Mouse (Mus musculus): ENCODE measurements around the gene Rptor.
"Not testable (repeated sequence)": the region's sequence is repeated elsewhere in the genome, so short reads cannot be mapped to it uniquely, and the experiment has no call there.

Gene Rptor

DNA sequence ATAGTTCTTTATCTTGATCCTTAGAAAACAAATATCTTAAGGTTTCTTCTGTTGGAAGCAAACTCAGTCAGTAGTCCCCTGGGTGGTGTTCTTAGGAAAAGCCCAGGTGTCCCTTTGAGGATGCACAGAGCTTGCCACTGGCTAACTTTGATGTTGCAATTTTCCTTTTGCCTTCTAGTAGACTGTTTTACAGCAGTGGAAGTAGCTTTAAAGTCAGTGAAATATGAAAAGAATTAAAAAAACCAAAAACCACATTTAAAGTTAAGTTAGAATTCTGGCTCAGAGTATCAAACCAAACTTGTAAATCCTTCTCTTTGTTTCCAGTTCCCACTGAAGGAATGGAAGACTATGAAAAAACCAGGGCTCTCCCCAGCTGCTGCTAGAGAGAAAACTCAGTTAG is 47.8 kb downstream of the Rptor start:
- no peak for DNase-seq (ENCODE audit: low spot score in 2 of 2)

DNA sequence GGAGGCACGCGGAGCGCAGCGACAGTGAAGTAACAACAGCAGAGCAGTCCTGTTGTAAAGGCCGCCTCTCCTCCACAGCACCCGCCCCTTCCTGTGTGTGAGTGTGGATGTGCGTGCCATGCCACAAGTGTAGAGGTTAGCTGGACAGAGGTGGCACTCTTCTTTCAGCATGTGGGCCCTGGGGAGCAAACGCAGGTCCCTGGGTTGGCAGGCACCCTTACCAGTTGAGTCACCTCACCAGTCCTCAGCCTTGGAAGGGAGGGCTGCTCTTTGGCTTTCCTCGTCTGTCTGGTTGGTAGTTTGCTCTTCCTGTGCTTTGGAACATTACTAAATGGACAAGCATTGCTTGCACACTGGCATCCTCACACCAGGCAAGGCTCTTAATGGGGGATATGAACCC is 50.6 kb downstream of the Rptor start:
- no peak for DNase-seq (ENCODE audit: low spot score in 2 of 2)

DNA sequence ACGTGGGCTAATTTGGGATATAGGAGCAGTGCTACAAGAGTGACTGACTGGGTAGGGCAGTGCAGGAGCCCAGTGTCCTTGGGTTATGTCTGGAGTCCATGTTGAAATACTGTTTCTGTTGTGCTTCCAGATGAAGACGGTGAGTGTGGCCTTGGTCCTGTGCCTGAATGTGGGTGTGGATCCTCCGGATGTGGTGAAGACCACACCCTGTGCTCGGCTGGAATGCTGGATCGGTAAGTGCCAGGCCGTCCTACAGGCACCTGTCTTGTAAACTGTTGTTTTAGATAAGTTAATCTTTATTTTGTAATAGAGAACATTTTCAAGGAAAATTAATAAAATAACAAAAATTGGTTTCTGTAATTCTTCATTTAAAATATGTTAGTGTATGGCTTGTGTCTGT is 54.8 kb downstream of the Rptor start:
- DNase-seq (ENCODE audit: low spot score in 2 of 2): no peak

DNA sequence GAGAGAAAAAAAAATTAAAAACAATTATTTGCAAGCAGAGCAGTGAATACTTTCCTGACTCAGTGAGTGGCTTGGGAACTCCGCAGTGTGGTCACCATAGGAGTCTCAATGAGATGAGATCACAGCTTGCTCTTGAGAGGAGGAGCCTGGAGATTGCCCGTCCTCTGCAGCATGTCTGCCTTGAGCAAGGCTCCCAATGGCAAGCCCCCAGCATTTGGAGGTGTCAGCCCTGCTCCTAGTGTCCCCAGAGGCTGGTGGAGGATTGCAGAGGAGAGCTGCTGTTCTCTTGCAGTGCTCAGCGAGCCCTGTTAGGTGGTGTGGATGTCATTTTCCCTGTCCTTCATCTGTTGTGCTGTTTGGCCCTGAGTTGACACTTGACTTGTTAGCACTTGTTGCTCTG is 56.6 kb downstream of the Rptor start:
- no peak for DNase-seq (ENCODE audit: low spot score in 2 of 2)

DNA sequence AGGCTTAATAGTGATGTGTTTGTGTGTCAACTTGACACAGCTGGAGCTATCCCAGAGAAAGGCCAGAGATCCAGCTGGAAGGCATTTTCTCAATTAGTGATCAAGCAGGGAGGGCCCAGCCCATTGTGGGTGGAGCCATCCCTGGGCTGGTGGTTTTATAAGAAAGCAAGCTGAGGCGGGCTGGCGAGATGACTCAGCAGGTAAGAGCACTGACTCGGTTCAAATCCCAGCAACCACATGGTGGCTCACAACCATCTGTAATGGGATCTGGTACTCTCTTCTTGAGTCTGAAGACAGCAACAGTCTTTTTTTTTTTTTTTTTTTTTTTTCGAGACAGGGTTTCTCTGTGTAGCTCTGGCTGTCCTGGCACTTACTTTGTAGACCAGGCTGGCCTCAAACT is 58.8 kb downstream of the Rptor start:
- DNase-seq (ENCODE audit: low spot score in 2 of 2): not testable (repeated sequence)

DNA sequence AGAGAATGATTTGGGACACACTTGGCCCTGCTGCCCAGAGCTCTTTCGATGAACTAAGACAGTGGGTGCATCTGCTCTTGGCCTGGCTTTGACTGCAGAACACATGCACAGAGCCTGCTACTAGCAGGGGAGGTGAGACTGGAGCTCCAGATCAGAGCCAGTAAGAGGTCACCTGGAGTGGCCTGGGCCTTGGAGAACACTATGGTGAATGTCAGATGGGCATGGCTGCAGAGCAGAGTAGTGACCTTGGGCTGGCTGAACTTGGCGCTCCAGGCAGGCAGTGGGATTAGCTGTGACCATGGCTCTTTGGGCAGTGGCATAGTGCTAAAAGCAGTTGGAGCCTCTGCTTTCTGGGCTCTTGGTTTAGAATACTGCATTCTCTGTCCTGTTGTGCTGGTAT is 61.2 kb downstream of the Rptor start:
- DNase-seq (ENCODE audit: low spot score in 2 of 2): no peak

DNA sequence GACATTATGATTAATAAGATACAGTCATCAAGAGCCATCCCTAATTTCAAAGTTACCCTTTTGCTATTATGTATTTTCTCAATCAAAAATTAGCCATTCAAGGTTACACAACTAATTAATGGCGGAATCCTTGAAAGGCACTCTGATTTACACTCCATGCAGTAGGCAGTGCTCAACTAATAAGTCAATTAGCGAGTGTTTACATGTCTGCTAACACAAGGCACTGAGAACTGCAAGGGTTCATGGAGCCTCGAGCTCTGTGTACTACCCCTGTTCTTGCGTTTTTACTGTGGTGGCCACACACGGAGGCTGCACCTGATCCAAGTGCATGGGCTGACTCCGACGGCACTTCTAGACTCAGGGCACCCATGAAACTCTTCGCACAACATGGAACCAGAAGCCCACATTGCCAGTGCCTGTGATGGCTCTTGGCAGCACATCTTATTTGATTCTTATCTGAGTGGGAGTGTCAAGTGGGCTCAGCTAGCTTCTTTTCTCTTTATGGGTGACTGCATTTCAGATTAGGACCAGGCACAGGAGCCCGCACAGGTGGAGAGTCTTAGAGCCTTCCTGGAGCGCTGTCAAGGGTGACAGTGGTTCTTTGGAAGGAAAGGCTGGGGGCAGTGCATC is 62.1 kb downstream of the Rptor start:
- DNase-seq (ENCODE audit: low spot score in 2 of 2): no peak

DNA sequence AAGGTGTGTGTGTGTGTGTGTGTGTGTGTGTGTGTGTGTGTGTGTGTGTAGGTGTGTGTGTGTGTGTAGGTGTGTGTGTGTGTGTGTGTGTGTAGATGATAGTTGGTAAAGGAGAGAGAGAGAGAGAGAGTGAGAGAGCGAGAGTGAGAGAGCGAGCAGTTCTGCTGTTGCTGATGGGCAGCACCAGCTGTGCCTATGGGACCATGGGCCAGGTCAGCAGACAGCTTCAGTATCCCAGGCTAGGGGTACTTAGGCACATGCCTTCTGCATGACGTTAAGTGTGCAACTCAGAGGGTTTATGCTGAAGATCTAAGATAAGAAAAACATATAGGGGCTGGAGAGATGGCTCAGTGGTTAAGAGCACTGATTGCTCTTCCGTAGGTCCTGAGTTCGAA is 62.6 kb downstream of the Rptor start:
- DNase-seq (ENCODE audit: low spot score in 2 of 2): no peak

DNA sequence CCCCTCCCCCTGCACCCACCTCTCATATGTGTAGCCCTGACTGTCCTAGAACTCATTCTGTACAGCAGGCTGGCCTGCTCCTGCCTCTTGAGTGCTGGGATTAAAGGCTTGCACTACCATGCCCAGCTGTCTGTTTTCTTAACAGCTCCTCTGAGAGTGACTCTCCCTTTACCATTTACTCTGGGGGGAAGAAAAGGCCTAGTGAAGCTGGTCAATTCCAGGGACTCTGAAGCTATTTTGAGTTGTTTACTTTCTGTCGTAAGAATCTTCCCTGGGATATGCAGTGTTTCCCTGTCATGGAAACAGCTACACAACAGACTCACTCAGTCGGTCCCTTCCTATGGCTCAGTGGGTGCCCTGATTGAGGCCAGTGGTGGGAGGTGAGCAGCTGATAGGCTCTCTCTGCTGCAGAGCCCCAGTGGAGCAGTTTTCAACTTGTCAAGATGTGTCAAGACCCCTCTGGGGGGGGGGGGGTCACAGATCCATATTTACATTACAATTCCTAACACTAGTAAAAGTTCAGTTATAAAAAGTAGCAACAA is 63.9 kb downstream of the Rptor start:
- DNase-seq (ENCODE audit: low spot score in 2 of 2): no peak

DNA sequence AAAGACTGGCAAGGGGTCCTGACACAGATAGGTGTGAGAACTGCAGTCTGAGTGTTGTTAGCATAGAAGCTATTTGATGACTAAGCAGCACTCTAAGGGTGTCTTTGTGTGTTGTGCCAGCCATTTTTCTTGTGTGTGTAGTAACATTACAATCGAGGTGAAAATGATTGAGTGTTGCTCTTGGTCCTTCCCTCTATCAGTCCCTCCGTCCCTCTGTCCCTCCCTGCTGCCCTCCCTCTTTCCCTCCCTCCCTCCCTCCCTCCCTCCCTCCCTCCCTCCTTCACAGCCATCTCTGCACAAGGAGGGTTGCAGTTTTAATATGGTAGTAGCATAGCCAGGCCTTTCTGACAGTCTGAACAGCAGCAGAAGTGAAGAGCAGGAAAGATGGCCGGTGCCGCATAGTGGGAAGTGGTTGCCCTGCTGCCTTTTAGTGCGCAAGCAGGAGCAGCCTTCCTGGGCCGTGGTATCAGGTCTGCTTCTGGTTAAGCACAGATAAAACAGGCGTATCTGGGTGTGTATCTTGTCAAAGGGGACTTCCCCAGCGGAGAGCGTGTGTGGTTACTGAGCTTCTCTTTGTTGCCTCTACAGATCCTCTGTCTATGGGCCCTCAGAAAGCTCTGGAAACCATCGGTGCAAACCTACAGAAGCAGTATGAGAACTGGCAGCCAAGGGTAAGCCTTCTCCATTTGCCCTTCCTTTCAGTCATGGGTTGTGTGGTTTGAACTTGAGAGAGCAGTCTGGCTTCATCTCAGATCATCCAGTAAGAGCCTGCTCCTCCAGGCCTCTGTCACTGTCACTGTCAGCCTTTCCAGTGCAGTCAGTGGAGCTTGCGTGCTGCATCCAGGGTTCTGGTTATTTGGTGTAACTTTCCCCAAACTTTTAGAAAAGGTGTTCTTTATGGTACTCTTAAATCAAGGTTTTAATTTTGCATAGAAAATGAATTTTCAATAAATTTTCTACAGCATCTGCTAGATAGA is 68.3 kb downstream of the Rptor start:
- no peak for DNase-seq (ENCODE audit: low spot score in 2 of 2)

DNA sequence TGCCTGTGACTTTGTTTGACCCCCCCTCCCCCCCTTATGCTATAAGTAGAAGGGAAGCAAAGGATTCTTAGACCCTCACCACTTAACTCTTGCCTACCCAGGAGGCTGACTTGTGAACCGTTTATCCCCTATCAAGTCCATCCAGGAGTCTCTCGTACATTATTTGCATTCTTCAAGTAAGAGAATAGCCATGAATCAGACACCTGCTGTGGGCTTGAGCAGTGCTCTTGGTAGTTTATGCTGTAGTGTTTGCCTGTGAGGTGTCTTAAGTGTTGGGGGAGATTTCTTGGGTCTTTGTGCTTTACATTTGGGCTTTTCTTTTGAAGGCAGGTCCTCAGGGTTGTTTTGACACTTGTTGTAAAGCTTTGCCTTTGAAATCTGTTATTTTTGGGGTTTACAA is 69.3 kb downstream of the Rptor start:
- DNase-seq (ENCODE audit: low spot score in 2 of 2): no peak

DNA sequence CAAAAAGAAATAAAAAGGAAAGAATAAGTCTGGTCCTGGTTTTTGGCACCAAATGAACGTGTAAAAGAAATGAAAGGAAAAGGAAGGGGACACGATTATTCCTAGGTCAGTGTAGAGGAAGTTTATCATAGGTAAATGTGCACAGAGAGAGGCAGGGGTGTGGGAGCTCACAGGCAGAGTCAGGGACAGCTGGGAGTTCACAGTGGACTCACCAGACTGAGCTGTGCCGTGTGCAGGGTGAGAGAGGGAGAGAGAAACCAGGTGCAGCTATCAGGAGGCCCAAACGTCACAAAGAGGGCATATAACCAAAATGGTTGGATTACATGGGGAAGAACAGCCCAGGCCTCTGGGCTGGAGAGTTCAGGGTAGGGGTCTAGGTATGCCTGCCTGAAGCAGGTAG is 70.1 kb downstream of the Rptor start:
- no peak for DNase-seq (ENCODE audit: low spot score in 2 of 2)

DNA sequence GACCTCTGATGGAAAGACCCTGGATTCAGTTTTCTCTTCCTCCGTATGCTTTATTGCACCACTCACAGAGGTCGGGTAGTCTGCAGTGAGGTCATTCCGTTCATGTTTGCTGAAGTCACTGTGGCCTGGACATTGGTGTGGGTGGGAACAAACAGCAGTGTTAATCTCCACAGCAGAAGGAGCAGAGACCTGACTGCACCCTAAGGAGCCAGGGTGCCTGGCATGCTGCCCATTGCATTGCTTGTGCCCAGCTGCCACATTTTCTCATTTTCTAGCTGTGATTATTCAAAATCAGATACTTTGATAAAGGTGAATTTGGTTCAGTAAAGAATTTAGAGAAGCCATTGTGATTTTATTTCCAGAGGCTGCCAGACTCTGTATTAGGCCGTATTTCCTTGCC is 72.1 kb downstream of the Rptor start:
- DNase-seq (ENCODE audit: low spot score in 2 of 2): no peak

DNA sequence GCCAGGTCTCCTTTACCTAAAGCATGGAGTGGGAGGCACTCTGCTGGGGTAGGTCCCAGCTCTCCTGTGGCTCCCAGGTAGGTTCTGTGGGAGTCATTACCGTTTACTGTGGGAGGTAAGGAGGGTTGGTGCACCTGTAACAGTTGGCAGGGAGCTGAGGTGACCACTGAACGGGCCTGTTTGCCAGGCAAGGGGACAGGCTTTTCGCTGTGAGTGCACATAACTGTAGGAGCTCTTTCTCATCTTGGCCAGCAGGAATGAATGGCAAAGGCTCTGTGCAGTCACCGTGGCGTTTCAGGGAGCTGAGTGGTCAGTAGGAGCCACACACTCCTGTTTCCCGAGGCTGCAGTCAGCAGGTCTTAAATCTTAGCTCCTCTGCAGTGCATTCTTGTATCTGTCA is 72.8 kb downstream of the Rptor start:
- DNase-seq (ENCODE audit: low spot score in 2 of 2): no peak

DNA sequence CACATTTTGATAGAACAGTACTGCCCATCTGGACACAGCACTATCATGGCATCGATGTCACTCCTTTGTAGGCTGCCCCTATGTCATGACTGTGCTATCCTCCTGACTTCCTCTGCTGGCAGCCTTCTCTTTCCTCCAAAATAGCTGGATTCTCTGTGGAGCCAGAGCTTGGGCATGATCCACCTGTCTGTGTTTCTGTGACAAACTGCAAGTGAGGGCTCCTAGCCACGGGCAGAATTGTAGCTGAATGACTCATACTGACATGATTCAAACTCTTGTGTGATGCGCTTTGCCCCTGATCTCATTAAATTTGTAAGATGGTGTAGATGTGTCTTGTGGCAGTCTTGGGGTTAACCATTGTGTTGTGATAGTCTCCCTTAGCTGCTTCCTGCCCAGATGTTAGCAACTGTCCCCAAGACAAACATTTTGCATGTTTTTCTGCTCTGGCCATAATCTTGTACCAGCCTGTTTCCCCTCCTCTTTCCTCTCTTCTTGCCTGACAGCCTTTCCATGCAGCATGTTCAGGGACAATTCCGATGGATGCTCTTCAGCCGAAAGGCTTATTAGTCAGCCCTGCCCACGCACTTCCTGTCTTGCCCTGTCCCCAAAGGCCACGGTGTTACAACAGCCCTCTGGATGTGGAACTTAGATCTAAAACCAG is 74.2 kb downstream of the Rptor start:
- DNase-seq (ENCODE audit: low spot score in 2 of 2): no peak

DNA sequence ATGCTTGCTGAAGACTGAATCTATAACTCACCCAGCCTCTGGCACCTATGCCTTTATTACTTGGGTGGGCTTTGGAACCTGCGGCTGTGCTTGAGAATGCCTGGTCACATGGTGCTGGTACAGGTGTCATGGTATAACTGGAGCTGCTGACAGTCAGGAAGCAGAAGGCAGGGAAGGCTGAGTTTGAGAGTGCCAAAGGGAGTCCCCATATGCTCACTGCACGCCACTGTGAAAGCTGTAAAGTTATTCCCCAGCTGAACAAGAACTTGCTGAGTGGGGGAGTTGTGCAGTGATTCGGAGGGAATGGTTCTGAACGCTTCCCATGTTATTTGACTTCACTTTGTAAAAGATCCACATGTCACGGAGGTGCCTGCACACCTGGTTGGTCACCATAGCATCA is 75.7 kb downstream of the Rptor start:
- peak; percentile 67 to 78 for DNase-seq (ENCODE audit: low spot score in 2 of 2)

DNA sequence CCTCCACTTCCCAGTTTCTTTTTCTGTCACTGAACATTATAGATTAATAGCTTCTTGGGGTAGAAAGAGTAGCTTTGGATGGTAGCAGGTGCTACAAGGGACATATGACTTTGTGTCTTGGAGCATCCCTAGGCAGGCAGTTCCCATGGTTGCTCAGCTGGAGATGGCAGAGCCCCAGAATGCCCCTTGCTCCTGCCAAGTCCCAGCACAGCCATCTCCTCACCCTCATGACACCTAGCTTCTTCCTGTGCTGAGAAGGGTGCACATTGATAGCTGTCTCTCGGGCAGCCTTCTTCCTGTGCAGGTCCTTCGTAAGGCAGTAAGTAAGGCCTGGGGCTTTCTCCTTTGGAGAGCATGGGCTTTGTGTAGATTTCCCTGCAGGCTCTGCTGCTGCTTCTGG is 78.0 kb downstream of the Rptor start:
- DNase-seq (ENCODE audit: low spot score in 2 of 2): no peak

DNA sequence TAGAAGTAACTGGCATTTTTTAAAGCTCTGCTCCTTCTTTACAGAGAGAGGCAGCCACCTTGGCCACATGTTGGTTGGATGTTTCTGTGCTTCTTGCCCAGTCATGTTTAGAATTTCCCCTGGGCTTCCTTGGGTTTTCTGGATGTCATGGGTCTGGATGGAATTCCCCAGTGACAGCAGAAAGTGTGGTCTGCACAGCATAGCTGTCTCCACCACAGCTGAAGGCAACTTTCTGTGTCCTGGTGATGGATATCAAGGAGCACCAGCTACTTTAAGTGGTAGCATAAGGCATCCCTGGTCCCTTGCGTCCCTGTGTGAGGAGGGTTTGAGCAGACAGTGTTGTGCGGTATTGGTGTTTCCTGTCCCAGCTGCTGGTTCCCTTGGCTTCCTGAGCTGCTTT is 79.6 kb downstream of the Rptor start:
- DNase-seq (ENCODE audit: low spot score in 2 of 2): no peak

DNA sequence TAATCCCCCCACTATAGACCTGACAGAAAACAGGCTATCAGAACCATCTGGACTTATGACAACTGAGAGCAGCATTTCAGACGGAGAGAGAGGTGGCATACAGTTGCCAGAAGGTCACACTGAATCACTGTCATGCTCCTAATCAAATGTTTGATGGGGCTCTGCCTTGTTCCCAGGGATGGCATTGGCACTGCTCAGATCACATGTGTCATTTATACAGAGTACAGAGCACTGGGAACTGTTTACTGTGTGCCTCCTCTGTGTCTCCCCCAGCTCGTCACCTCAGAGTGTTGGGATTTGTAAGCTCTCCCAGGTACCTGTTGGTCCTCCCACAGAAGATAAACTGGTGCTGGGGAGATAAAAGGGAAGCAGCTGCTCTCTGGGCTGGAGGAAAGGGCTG is 81.1 kb downstream of the Rptor start:
- DNase-seq (ENCODE audit: low spot score in 2 of 2): no peak

DNA sequence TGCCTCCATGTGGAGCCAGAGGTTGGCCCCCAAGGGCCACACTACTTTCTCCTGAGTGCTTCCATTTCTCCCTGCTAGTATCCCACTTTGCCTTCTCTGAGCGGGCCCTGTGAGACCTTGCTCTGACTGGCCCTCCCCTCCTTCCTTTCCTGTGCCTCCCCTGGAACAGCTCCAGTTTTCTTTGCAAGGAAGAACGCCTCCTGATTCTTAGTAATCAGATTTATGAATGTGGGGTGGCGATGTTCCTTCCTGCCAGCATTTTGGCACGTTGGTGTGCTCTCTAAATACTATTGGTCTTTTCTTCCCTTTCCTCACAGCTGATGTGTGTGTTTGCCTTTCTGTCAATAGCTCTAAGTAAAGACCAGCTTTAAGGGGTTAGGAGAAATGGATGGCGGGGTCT is 82.8 kb downstream of the Rptor start:
- DNase-seq (ENCODE audit: low spot score in 2 of 2): peak; percentile 43

DNA sequence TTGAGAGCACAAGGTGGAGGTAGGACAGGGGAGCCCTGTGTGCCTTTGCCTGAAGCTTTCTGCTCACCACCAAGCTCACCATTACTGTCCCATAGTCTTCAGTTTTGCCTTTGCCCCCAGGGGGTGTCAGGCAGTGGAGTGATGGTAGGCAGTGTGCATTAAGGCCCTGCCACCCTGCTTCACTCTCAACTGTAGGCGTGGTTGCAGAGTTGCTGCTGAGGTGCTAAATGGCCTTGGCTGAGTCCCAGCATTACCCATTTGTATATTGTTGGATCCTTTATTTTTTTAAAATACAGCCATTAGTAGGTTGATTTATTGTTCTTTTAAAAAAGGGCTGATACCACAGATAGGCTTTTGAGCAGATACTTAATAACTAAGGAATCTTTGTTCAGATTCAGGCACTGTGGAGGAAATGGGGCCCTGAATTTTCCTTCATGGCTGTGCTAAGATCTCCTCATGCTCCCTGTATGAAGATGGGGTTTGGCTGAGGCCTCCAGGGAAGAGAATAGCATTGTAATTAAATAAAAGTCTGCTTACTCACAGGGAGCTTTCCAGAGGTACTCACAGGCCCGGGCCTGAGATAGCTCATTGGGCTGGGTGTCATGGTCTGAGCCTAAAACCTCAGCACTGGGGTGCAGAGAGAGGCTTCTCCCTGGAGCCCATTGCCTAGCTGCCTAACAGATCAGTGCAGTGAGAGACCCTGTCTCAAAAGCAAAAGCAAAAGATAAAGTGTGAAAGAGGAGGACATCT is 83.4 kb downstream of the Rptor start:
- no peak for DNase-seq (ENCODE audit: low spot score in 2 of 2)

DNA sequence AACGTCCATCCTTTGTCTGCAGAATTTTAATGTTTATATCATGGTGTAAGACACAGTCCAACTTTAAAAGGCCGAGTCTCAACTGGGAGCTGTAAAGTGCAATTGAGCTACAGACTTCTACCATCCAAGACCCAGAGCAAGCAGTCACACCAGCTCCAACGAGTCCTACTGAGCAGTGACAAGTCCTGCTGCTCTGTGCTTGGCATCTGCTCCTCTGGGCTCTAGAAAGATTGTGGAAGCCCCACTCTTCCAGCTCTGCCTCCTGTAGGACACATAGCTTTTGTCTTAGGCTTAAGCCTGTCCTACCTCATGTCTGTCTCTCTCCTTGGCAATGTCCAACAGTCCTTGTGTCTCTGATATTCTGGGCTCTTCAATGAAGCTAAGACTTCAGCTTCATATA is 84.6 kb downstream of the Rptor start:
- DNase-seq (ENCODE audit: low spot score in 2 of 2): no peak

Measured in right cerebral cortex, postnatal 10 days (tissue).